Mouse (Mus musculus): ENCODE measurements around the gene Sbk1.

The Sbk1 gene

GRCm38 (mm10) chr7:126340206-126340618 is 67.8 kb downstream of the Sbk1 start:
- DNase-seq: no peak

DNA sequence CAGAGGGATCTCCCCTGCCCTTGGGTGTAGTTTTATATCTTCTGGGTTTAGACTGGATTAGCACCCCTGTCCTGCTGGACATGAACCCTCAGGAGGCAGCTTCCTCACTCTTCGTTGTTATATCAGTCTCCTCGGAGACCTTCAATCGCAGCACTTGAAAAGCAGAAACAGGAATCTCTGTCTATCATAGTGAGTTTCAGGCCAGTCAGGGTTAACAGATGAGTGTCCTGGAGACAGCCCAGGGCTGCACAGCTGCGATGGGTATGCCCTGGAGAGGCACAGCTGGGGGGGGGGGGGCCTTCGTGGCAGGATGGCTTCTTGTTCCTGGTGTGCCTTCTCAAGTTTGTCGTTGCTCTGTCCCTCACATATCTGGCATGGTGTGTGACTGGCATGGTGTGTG is 68.5 kb downstream of the Sbk1 start:
- DNase-seq: no peak

Data from cerebellum, adult 9-10 months (tissue).